Mouse (Mus musculus): ENCODE results near the gene Rbm10. TPM values are rescaled to one million over a fixed set of nuclear protein-coding genes. Genes with fewer than 3 reads are reported as not detected.

Rbm10 gene
- polyA plus RNA-seq, 1 experiment: 17.3 TPM

DNA sequence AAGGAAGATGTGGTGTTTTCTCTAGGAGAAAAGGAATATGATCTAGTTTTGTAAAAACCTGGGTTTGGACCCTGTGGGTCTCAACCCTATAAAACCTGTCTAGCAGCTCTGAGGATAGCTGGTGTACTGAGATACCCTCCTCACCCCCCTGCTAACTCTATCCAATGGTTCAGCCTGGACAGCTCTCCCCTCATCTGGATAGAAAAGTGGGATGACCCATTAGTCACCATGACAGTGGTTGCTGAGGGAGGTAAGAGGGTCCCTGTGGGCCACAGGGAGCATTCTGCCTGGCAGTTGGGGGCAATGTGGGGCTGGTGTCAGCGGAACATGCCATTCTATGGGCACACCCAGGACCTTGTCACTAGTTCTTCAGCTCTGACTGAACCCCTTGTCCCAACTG, 75.3 kb downstream of the Rbm10 start:
- Histone ChIP-seq H3K4me1 (ENCODE audit: control insufficient read depth, insufficient read depth, low read length) (peaks cover 10% of the 10 kb centered on the region), H3K27ac (ENCODE audit: insufficient read depth, low read depth, low read length) (no peak overlapping the region), H3K4me3 (ENCODE audit: insufficient read depth, low read length) (no peak overlapping the region)
- TF ChIP-seq CTCF (IDR thresholded peaks at IDR 0.05; ENCODE audit: low read depth, low read length): no peak
- no peak for TF ChIP-seq POLR2A (IDR thresholded peaks at IDR 0.05; ENCODE audit: borderline replicate concordance, low read depth, low read length)

DNA sequence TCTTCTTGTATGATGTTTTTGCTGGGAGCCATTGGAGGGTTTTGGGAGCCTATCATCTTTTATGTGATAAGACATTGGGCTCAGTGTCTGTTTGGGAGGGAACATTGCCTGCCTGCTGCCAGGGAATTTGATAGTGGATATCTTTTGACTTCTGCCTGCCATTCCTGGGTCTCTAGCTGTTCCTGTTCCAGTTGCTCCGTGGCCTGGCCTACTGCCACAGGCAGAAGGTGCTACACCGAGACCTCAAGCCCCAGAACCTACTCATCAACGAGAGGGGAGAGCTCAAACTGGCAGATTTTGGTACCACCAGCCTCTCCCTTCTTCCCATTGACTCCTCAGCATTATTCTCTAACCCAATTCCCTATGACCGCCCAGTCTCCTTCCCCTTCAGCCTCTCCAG, 78.5 kb downstream of the Rbm10 start:
- peaks cover 15% of the 10 kb centered on the region for H3K4me1 ChIP-seq (ENCODE audit: control insufficient read depth, insufficient read depth, low read length)
- no peak overlapping the region for H3K4me3 ChIP-seq (ENCODE audit: insufficient read depth, low read length)
- TF ChIP-seq CTCF (IDR thresholded peaks at IDR 0.05; ENCODE audit: low read depth, low read length): no peak
- TF ChIP-seq POLR2A (IDR thresholded peaks at IDR 0.05; ENCODE audit: borderline replicate concordance, low read depth, low read length): no peak
- H3K27ac ChIP-seq (ENCODE audit: insufficient read depth, low read depth, low read length): no peak overlapping the region

Other genes with a start within 250 kb of the Rbm10 start
- gene Jade3, start 191.8 kb upstream of the Rbm10 start, polyA plus RNA-seq (2012; ENCODE audit: insufficient read depth, insufficient read length, missing spikeins): 2.5 and 2.7 TPM in 2 replicates
- not detected in 2 replicates for gene Rgn, start 67.7 kb upstream of the Rbm10 start, polyA plus RNA-seq (2012; ENCODE audit: insufficient read depth, insufficient read length, missing spikeins)
- 138 TPM in 2 replicates for gene Ndufb11, start 116 bp downstream of the Rbm10 start, polyA plus RNA-seq (2012; ENCODE audit: insufficient read depth, insufficient read length, missing spikeins)
- gene Uba1, start 40.8 kb downstream of the Rbm10 start, polyA plus RNA-seq (2012; ENCODE audit: insufficient read depth, insufficient read length, missing spikeins): 160 and 168 TPM in 2 replicates
- 56.1 and 57.6 TPM in 2 replicates for gene Cdk16, start 70.5 kb downstream of the Rbm10 start, polyA plus RNA-seq (2012; ENCODE audit: insufficient read depth, insufficient read length, missing spikeins)
- gene Usp11, start 86.4 kb downstream of the Rbm10 start, polyA plus RNA-seq (2012; ENCODE audit: insufficient read depth, insufficient read length, missing spikeins): 2.5 TPM in 2 replicates
- 66.4 and 74.5 TPM in 2 replicates for gene Araf, start 180.3 kb downstream of the Rbm10 start, polyA plus RNA-seq (2012; ENCODE audit: insufficient read depth, insufficient read length, missing spikeins)

Data from bone marrow macrophage, adult 2 months (primary cell).